Mouse (Mus musculus): ENCODE results near the gene Insig2.

The Insig2 gene

DNA sequence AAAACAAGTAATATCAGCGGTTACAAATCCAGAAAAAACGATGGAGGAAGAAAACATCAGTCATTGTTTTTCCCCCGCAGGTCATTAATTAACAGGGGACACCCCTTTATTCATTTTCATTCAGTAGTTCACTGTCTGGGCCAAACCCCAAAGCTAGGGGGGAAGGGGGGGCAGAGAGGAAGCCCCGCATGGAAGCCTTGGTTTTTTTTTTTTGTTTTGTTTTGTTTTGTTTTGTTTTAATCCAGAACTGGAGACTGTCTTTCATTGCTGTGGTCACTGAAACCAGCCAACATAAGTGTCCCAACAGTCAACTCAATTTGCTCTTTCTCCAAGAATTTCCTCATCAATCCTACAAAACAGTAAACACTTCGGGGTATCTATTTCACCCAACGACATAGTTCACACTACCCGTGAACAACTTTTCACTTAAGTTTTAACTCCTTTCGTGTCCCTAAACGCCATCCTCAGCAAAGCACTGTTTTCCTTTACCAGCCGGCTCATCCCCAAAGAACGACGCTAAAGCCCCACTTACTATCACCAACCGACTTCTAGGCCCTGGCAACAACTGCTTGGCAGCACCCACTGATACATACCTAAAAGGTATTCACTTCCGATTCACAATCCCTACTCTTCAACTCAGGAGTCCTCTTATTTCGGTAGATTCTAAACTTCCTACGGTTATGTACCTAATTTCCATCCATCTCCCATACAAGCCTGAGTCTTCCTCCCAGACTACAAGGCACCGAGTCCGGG is 5.6 kb downstream of the Insig2 start:
- no peak for DNase-seq (ENCODE audit: low spot score in 2 of 2)

DNA sequence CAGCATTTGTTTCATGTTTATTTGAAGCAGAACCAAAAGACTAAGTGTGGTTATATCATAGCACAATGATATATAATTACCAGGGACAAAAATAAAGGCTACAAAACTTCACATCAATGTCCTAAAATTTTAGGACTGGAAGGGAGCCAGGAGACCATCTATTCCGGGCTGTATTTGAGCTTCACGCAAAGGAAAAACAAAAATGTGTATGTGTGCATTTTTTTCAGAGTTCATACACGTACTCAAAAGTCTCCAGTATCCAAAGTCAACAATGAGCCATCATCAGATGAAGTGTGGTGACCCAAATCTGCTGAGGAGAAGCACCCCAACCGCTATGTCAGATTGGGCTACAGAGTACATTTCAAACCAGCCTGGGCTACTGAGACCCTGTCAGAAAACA is 8.9 kb downstream of the Insig2 start:
- DNase-seq (ENCODE audit: low spot score in 2 of 2): no peak

DNA sequence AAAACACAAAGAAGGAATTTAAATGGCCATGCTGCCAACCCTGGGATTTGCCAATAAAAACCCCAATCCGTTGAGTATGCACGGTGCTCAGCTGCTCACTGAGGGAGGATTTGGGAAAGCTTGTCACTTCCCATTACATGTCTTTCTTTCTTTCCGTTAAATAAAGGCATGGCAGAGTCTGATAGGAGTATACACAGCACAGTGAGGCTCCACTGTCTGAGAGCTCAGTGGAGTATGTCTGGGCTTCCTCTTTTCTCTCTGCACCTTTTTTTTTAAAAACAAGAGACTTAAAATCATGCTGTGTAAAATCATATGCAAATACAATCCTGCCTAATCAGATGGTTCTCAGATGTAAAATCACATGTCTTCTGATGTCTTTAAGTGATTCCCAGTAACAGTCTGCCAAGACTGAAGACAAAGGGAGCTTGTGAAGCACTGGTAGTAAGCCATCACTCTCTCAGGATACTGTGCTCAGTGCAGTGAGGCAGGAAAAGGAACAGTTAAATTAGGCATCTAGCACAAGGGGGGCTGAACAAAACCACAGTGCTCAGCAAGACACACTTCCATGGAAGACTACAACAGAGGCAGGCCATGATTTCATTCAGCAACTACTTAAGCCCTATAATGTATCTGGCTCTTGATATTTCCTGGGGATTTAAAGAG is 17.5 kb downstream of the Insig2 start:
- DNase-seq (ENCODE audit: low spot score in 2 of 2): no peak

DNA sequence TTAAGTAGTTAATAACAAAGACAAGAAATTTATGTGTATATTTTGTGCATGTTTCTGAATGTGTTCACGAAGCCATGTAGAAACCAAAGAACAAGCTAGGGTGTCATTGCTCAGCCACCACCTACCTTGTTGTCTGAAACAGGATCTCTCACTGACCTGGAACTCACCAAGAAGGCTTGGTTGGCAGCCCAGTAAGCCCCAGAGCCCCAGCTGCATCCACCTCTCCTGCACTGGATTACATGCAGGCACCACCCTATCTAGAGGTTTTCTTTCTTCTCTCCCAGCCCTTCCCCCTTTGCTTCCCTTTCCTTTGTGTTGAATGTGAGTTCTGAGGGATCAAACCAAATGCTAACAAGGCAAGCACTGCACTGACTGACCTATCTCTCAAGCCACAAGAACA is 19.2 kb downstream of the Insig2 start:
- DNase-seq (ENCODE audit: low spot score in 2 of 2): no peak

DNA sequence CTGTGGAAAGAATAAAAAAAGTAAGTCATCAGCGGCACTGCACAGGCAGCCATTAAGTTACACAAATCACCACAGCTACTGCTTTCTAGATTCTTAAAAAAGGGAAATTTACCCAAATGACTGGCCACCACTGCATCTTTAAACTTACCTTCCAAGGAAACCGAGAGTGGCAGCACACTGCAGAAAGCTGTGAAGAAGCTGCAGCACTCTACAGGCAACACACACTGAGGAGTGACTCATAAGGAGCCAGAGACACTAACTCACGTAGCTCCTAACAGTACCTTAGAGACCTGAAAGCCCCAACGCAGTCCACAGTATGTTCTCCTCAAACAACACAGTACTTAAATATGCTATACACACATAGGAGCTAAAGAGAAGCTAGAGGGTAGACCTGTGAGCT is 20.1 kb downstream of the Insig2 start:
- no peak for DNase-seq (ENCODE audit: low spot score in 2 of 2)

DNA sequence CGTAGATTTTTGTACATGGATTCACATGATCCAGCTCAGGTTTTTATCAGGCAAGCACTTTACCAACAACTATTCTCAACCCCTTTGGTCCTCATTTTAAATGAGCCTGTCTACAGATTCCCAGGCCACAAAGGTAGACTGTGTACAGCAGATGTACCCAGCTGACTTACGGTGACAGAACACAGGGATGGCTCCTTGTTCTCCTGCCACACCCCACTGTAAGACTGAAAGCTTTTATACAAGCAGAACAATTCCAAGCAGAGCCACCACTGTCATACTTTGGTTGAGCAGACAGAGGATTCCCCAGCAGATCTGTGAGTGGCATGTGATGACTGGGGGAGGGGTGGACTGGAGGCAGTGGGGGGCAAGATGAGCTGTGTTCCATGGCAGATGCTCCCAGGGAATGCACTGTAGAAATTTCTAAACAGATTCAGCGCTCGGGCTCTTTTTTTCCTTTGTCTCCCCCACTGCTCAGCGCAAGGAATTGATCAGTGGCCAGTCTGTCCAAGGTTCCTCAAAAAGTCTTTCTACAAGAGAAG is 35.6 kb downstream of the Insig2 start:
- no peak for DNase-seq (ENCODE audit: low spot score in 2 of 2)

DNA sequence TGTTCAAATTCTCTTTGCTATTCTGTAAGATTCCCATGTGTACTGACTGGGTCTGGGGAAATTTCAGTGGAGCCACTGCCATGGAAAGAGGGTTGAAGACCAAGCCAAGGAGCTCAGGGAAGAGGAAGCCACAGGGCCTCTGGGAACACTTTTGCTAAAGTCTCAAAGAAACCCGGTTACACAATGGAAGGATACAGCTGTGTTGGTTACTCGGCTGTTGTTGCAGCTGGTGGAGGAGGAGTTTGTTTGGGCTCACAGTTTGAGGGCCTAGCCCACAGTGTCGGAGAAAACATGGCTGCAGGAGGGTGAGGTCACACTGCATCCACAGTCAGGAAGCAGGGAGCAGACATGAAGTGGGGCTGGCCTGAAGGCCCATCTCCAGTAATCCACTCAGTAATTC is 38.8 kb downstream of the Insig2 start:
- no peak for DNase-seq (ENCODE audit: low spot score in 2 of 2)

DNA sequence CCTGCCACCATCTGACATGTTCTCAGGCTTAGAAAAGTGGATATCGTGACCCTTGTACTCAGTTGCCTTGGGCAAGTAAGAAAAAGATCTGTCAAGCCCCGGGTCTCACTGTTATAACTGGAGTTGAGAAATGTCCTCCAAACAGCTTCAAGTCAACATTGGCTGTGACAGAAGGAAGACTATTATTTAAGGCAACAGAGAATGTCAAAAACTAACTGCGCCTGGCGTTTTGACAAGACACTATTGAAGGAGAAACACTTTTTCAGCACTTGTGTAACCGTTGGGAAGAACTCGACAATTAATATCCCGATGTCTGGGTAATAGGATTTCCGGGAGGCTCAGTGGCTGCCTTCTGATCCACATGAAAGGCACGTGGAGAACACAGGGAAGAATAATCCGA is 41.5 kb downstream of the Insig2 start:
- no peak for DNase-seq (ENCODE audit: low spot score in 2 of 2)

DNA sequence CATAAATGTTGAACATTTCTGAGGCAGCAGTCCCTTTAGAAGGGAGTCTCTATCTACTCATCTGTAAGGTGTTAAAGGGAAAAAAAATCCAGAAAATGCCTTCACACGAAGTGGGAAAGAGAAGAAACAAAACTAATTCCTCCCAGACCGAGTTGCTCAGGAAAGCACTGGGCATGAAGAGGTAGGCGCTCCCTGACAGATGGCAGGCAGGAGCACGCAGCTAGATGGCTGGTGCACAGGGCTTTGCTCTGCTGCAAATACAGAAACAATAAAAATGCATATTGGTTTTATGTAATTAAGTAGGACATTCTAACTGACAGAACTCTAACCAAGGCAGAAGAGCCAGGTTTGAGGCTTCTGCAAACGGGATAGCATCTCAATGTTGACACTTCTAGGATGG is 42.0 kb downstream of the Insig2 start:
- DNase-seq (ENCODE audit: low spot score in 2 of 2): no peak

DNA sequence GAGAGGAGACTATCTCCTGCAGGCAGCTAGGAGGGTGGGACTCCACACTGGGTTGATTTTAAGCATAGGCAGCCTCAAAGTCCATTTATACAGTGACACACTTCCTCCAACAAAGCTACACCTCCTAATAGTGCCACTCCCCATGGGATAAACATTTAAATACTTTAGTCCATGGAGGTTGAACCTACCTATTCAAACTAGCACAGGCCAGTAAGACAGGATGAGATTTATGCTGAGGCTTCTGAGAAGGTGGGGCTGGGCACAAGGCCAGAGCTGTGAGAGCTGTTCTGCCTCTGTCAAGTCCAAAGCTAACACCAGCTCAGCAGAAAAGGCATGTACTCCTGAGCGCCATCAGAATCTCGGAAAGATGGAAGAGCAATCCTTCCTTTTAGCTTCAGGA is 48.2 kb downstream of the Insig2 start:
- DNase-seq (ENCODE audit: low spot score in 2 of 2): no peak

DNA sequence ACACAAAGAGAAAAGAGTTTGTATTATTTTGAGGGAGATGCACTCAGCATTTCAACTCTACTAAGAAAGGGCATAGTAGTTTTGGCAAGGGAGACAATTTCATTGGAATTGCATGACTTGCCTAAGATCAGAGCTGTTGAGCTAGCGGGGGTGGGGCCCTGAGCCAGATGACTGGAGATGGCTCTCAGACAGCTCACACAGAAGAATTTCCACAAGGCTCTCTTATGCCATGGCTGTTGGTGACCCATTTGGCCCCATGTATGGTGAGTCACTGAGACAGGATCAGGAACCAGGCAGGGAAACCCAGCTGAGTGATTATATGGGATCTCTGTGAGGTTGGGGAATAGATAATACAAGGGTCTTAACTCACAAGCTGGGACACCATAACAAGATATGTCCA is 51.9 kb downstream of the Insig2 start:
- no peak for DNase-seq (ENCODE audit: low spot score in 2 of 2)

DNA sequence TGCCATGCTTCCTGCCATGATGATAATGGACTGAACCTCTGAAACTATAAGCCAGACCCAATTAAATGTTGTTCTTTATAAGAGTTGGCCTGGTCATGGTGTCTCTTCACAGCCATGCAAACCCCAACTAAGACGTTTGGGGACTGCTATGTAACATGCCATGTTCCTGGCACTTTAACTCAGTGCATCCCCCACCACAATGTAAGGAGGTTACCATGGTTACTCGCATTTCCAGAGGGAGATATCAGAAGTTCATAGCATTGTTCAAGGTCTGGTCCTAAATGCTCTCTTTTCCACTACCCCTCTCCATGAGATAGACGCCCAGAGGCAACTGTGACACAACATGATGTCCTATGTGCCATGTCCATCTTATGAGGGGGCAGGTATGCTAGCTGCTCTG is 54.0 kb downstream of the Insig2 start:
- no peak for DNase-seq (ENCODE audit: low spot score in 2 of 2)

DNA sequence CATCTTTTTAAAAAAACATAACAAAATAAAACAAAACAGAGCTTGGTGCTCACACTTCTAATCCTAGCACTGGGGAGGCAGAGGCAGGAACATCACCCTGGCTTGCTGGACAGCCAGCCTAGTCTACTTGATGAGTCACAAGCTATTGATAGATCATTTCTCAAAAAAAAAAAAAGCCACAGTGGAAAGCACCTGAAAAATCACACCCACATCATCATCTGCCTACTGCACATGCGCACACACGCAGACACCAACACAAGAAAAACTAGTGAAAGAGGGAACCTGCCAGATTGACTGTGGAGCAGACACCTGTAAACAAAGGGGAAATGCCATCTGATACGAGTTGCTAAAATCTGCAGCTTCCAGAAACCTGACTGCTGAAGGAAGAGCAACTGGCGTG is 54.9 kb downstream of the Insig2 start:
- no peak for DNase-seq (ENCODE audit: low spot score in 2 of 2)

DNA sequence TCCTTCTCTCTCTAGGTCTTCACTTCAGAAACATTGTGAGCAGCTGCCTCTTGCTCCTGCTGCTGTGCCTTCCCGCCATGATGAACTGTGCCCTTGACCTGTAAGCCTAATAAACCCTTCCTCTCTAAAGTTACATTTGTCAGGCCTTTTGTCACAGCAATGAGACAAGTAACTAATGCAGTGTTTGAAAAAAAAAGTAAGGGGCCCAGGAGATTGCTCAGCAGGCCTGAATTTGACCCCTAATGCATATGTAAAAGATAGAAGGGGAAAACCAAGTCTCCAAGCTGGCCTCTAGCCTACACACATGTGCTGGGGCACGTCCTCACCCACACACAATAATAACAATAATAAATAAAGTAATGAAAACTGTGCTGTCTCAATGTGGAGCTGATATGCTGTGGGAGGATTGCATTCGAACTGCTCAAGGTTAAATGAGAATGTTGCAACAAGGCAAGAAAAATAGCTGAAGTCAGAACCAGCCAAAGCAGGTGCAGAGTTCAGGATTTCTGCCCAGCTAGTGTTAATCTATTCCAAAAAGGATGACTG is 56.4 kb downstream of the Insig2 start:
- no peak for DNase-seq (ENCODE audit: low spot score in 2 of 2)

DNA sequence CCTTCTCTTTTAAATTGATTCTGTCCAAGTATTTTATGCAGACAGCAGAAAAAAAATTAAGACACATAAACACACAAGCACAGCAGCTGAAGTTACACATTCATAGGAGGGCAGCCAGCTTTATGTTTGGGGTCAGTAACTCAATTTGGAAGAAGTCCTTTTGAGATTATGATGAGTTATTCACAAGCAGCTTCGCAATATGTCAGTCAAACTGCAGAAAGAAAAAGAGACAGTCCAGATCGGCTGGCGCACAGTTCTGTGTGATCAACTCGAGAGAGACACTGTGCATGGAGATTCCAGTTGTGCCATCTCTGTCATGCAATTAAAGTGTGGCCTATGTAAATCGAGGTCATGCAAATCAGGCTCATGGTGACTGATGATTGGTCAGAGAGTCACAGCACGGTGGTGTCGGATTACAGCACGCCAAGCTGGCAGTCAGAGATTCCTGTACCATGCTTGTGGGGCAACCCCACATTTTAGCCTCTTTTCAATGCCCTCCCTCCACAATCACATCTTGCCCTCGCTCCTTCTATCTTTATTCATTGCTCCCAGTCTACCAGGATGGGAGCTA is 72.1 kb downstream of the Insig2 start:
- DNase-seq (ENCODE audit: low spot score in 2 of 2): no peak

Data from spleen, postnatal 14 days (tissue).